Mouse (Mus musculus): ENCODE measurements at regions not wholly inside any gene's neighbourhood (a gene's known extent, or its start where the extent isn't known, plus 50 kb on each side); places are given as distances from the start of the nearest gene placed in this dataset.

GRCm38 (mm10) chr6:50898792-50899191 lies 244.6 kb upstream of the Npvf start:
- Histone ChIP-seq H3K27me3 (replicated peaks) (no peaks in the 10 kb centered on the region), H3K4me1 (no peaks in the 10 kb centered on the region), H3K9me3 (no peaks in the 10 kb centered on the region), H3K27ac (no peak overlapping the region), H3K9ac (no peak overlapping the region), H3K4me3 (no peak overlapping the region), H3K36me3 (replicated peaks) (no peaks in the 10 kb centered on the region), H3K4me2 (no peak overlapping the region)
- no peak for ATAC-seq (replicated peaks)
- WGBS = 90% methylated on average over 3 of the region's 3 CpGs

- Histone ChIP-seq H3K36me3 (replicated peaks) (no peaks in the 10 kb centered on the region), H3K27ac (no peak overlapping the region), H3K4me2 (no peak overlapping the region), H3K9ac (no peak overlapping the region), H3K4me1 (no peaks in the 10 kb centered on the region), H3K27me3 (replicated peaks) (no peaks in the 10 kb centered on the region), H3K9me3 (no peaks in the 10 kb centered on the region), H3K4me3 (no peak overlapping the region)
- WGBS = 83% methylated on average over 8 of the region's 8 CpGs
- no peak for ATAC-seq (replicated peaks)
Measured at GRCm38 (mm10) chr6:50915166-50916030, 261.2 kb upstream of the Npvf start.

DNA sequence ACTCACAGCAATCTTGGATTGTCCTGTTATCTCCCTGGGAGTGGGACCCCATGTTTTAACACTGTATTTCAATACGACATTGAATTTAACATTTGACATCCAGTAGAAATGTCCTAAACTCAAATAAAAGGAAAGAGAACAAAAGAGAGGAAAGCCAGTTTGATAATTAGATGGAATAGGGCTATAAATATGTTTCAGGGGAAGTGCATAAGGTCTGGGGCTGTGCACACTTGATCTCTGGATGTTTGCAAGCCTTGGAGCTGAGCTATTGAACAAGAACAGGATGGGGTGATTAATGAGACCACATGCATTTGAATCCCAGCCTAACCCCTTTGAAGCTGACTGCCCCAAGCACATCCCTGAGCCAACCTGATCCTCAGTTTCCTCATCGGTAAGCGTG lies 264.0 kb upstream of the Npvf start:
- no peak overlapping the region for H3K4me2 ChIP-seq
- ATAC-seq (replicated peaks) = no peak

DNA sequence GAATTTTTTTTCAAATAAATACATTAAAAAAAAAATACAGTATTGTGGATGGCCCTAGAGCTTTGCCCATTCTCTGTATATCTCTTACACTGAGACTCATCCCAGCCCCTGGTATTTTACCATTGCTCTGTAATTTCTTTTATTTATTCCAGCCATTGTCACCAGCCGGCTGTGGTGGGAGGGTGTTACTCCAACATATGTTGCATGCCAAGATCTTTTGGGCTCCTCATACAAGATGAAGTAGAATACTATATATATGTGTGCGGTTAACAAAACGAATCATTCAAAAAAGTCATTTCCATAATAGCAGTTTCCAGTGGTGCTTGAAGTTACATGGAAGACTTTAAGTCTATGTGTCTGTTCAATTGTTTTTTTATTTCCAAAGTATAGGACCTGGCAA lies 268.0 kb upstream of the Npvf start:
- H3K36me3 ChIP-seq (replicated peaks) = no peaks in the 10 kb centered on the region
- H3K9ac ChIP-seq = no peak overlapping the region
- ATAC-seq (replicated peaks) = no peak
- H3K4me1 ChIP-seq = peaks cover 4% of the 10 kb centered on the region; the same call in 1 of the 2 replicates
- H3K27me3 ChIP-seq (replicated peaks) = no peaks in the 10 kb centered on the region
- no peaks in the 10 kb centered on the region for H3K9me3 ChIP-seq
- no peak overlapping the region for H3K4me2 ChIP-seq
- no peak overlapping the region for H3K4me3 ChIP-seq
- 90% methylated on average over 3 of the region's 3 CpGs for WGBS
- H3K27ac ChIP-seq = no peak overlapping the region

More for the DNA sequence above, 264.0 kb upstream of the Npvf start:
- no peak overlapping the region for H3K4me3 ChIP-seq
- H3K9ac ChIP-seq = no peak overlapping the region
- H3K9me3 ChIP-seq = no peaks in the 10 kb centered on the region
- no peaks in the 10 kb centered on the region for H3K36me3 ChIP-seq (replicated peaks)
- no peak overlapping the region for H3K27ac ChIP-seq
- no peaks in the 10 kb centered on the region for H3K27me3 ChIP-seq (replicated peaks)
- 74% methylated on average over 3 of the region's 3 CpGs for WGBS
- no peaks in the 10 kb centered on the region for H3K4me1 ChIP-seq

DNA sequence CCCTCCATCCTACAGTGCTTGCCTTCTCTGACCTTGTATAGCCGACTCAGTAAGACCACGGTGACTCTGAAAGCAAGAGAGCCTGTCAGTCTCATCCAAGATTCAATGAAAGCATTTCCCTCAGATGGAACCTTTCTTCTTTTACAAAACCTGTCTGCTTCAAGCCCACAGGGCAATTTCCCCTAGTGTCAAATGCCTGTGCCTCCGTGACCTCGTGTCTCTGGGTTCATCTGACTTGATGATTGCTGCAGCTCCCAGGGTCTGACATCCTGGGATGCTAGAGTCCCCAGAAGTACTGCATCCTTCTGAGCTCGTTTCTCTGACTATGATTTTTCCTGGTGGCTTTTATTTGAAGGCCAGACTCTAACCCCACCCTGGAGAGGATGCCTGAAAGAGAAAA lies 270.3 kb upstream of the Npvf start:
- WGBS = 51% methylated on average over 5 of the region's 5 CpGs
- Histone ChIP-seq H3K4me1 (peaks cover 4% of the 10 kb centered on the region; the same call in 1 of the 2 replicates), H3K9ac (no peak overlapping the region), H3K9me3 (no peaks in the 10 kb centered on the region), H3K4me2 (no peak overlapping the region), H3K27ac (no peak overlapping the region), H3K27me3 (replicated peaks) (no peaks in the 10 kb centered on the region), H3K4me3 (no peak overlapping the region), H3K36me3 (replicated peaks) (no peaks in the 10 kb centered on the region)
- no peak for ATAC-seq (replicated peaks)

DNA sequence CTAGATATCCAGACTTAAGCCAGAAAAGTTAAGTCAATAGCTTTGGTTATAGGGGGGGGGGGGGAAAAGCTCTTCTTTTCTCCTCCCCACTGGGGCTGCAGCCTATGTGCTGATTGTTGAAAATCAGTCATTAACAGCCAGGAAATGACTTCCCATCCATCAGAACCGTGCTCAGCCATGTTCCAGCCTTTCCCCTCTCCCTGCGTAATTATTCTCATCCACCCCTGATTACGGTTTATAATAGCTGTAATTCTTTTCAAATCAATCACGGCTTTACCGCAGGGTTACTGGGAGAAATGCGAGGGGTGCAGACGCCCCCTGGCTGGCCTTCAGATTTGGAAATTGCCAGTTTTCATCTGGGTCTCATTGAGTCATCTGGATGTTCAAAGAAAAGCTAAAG lies 270.8 kb upstream of the Npvf start:
- no peak for ATAC-seq (replicated peaks)
- H3K4me2 ChIP-seq = no peak overlapping the region
- H3K9me3 ChIP-seq = no peaks in the 10 kb centered on the region
- WGBS = 24% methylated on average over 7 of the region's 7 CpGs
- H3K9ac ChIP-seq = no peak overlapping the region
- no peaks in the 10 kb centered on the region for H3K27me3 ChIP-seq (replicated peaks)
- peaks cover 4% of the 10 kb centered on the region; the same call in 1 of the 2 replicates for H3K4me1 ChIP-seq
- no peak overlapping the region for H3K4me3 ChIP-seq
- H3K36me3 ChIP-seq (replicated peaks) = no peaks in the 10 kb centered on the region
- no peak overlapping the region for H3K27ac ChIP-seq

- no peaks in the 10 kb centered on the region for H3K9me3 ChIP-seq
- peaks cover 4% of the 10 kb centered on the region; the same call in 1 of the 2 replicates for H3K4me1 ChIP-seq
- no peak for ATAC-seq (replicated peaks)
- no peak overlapping the region for H3K27ac ChIP-seq
- H3K27me3 ChIP-seq (replicated peaks) = no peaks in the 10 kb centered on the region
- no peak overlapping the region for H3K4me3 ChIP-seq
- H3K4me2 ChIP-seq = no peak overlapping the region
- WGBS = 82% methylated on average over 1 of the region's 1 CpGs
- H3K36me3 ChIP-seq (replicated peaks) = no peaks in the 10 kb centered on the region
- H3K9ac ChIP-seq = no peak overlapping the region
Measured at GRCm38 (mm10) chr6:50926313-50926712, 272.1 kb upstream of the Npvf start.

DNA sequence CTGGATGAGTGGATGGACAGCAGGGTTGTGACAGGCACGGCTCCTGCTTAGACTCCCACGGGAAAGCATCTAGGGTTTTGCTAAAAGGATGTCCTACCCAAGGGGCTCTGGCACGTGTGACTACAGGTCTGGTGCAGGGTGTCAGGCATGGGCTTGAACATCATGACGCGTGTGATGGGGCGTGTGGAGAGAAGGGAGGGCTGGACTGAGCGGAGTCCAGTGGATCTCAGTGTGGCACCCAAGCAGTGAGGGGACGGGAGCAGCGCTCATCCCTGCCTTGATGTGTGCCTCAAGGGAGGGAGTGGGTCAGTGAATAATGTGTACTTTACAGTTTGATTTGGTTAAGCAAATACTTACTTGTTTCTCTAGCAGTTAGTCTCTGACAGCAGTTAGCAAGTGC lies 275.3 kb upstream of the Npvf start:
- H3K4me1 ChIP-seq = peaks cover 8% of the 10 kb centered on the region; the same call in 1 of the 2 replicates
- WGBS = 83% methylated on average over 9 of the region's 9 CpGs
- no peak overlapping the region for H3K27ac ChIP-seq
- no peak overlapping the region for H3K9ac ChIP-seq
- H3K36me3 ChIP-seq (replicated peaks) = no peaks in the 10 kb centered on the region
- no peaks in the 10 kb centered on the region for H3K9me3 ChIP-seq
- no peak for ATAC-seq (replicated peaks)
- no peak overlapping the region for H3K4me3 ChIP-seq
- H3K27me3 ChIP-seq (replicated peaks) = no peaks in the 10 kb centered on the region
- H3K4me2 ChIP-seq = no peak overlapping the region

DNA sequence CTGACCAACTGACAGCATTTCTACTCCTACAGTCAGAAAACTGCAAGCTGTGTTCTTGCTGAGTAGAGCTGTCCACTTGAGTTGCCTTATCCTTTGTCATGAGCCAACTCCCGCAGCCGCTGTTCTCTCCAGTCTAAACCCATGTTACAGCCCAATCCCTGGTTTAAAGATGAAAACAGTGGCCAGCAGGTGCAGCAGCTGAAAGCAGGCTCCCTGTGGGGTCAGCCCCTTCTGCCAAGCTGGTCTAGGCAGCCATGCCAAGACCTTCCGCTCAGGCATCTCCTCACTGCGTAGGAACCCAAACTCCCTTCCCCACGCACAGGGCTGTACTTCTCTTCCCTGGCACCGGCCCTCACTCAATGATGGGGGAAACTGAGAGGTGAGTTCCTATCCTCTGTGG lies 279.3 kb upstream of the Npvf start:
- no peaks in the 10 kb centered on the region for H3K36me3 ChIP-seq (replicated peaks)
- 0 out of 2 replicates have a peak, but pooled peaks have one; percentile 22 for ATAC-seq (replicated peaks)
- H3K4me3 ChIP-seq = no peak overlapping the region
- no peaks in the 10 kb centered on the region for H3K9me3 ChIP-seq
- 81% methylated on average over 6 of the region's 6 CpGs for WGBS
- no peak overlapping the region for H3K9ac ChIP-seq
- no peak overlapping the region for H3K27ac ChIP-seq
- peaks cover 12% of the 10 kb centered on the region; the same call in 1 of the 2 replicates for H3K4me1 ChIP-seq
- H3K4me2 ChIP-seq = no peak overlapping the region
- no peaks in the 10 kb centered on the region for H3K27me3 ChIP-seq (replicated peaks)

DNA sequence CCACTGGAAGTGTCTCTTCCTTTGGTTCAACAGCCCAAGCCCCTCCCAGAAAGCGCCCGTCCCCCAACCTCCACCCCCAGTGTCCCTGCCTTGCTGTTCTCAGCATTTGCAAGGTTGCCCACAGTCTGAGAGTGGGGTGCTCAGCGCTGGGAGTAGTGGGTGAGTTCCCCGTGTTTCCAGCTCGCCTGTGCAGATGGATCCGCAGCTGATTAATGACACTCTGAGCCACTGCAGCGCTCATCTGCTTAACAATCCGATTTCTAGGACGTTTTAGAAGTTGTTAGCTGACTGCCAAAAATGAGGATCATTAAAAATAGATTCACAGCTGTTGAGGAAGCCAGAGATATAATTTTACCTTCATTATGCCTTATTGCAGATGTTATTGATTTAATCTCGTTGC lies 280.0 kb upstream of the Npvf start:
- 66% methylated on average over 10 of the region's 10 CpGs for WGBS
- H3K9me3 ChIP-seq = no peaks in the 10 kb centered on the region
- H3K36me3 ChIP-seq (replicated peaks) = no peaks in the 10 kb centered on the region
- H3K4me2 ChIP-seq = no peak overlapping the region
- no peak overlapping the region for H3K9ac ChIP-seq
- ATAC-seq (replicated peaks) = no peak
- H3K4me3 ChIP-seq = no peak overlapping the region
- peaks cover 12% of the 10 kb centered on the region; the same call in 1 of the 2 replicates for H3K4me1 ChIP-seq
- H3K27ac ChIP-seq = 0 out of 2 replicates have a peak overlapping the region, but pooled peaks have one; percentile 32
- no peaks in the 10 kb centered on the region for H3K27me3 ChIP-seq (replicated peaks)

DNA sequence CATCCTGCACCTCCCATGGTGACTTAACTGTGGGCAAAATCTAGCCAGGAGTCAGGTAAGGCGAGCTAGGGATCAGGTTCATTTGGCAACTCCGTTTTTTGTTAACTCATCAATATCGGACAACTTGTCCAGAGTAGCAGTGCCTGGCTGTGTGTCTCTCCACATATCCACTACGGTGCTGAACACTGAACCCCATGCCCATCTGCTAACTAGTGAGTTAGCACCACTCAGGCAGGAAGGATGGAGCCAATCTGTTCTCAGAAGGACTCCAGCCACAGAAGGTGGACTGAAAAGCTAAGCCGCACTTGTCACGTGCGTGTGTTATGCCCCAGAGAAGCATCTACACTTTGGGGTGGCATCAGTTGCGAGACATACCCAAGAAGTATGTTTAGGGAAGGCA lies 282.1 kb upstream of the Npvf start:
- H3K36me3 ChIP-seq (replicated peaks) = no peaks in the 10 kb centered on the region
- H3K27me3 ChIP-seq (replicated peaks) = no peaks in the 10 kb centered on the region
- no peak overlapping the region for H3K9ac ChIP-seq
- no peak for ATAC-seq (replicated peaks)
- H3K27ac ChIP-seq = no peak overlapping the region
- no peak overlapping the region for H3K4me3 ChIP-seq
- H3K4me1 ChIP-seq = peaks cover 15% of the 10 kb centered on the region
- H3K4me2 ChIP-seq = no peak overlapping the region
- WGBS = 90% methylated on average over 8 of the region's 8 CpGs
- no peaks in the 10 kb centered on the region for H3K9me3 ChIP-seq

GRCm38 (mm10) chr6:50937094-50937493 lies 282.9 kb upstream of the Npvf start:
- no peak for ATAC-seq (replicated peaks)
- Histone ChIP-seq H3K4me3 (no peak overlapping the region), H3K4me1 (peaks cover 15% of the 10 kb centered on the region), H3K9ac (no peak overlapping the region), H3K4me2 (no peak overlapping the region), H3K9me3 (no peaks in the 10 kb centered on the region), H3K36me3 (replicated peaks) (no peaks in the 10 kb centered on the region), H3K27ac (no peak overlapping the region), H3K27me3 (replicated peaks) (no peaks in the 10 kb centered on the region)
- 33% methylated on average over 9 of the region's 9 CpGs for WGBS

DNA sequence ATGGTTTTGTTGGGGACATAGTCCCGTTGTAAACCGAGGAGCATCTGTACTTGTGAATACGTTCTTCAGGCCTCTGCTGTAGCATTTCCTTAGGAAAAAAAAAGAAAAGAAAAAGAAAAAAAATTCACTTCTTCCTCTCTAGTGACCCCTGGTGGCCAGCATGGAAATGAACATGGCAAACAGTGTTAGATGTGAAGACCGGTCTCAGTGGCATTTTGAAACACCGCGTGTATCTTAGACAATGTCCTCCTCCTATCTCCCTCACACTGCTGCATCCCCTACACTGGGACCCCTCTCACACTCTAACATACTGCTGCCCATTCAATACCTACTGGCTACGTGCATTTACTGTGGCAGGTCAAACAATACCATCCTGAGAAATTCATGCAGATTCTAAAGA lies 284.6 kb upstream of the Npvf start:
- 25% methylated on average over 7 of the region's 7 CpGs for WGBS
- H3K27ac ChIP-seq = no peak overlapping the region
- H3K4me1 ChIP-seq = peaks cover 10% of the 10 kb centered on the region
- H3K4me2 ChIP-seq = no peak overlapping the region
- H3K27me3 ChIP-seq (replicated peaks) = no peaks in the 10 kb centered on the region
- H3K36me3 ChIP-seq (replicated peaks) = no peaks in the 10 kb centered on the region
- H3K4me3 ChIP-seq = no peak overlapping the region
- H3K9me3 ChIP-seq = no peaks in the 10 kb centered on the region
- no peak; the same call in 1 of the 2 replicates for ATAC-seq (replicated peaks)
- no peak overlapping the region for H3K9ac ChIP-seq

All from midbrain, embryonic 15.5 days (tissue).